Mouse (Mus musculus) embryo, embryonic 11.5 days (tissue): ENCODE data around the gene Gm3376.
"Not testable (repeated sequence)": the region's sequence is repeated elsewhere in the genome, so short reads cannot be mapped to it uniquely, and the experiment has no call there.

ENCODE experiments used
- DNase-seq: peaks from one replicate; pipeline ENCODE4 v3.0.0-alpha.2; 2012; ENCODE audit warnings: low read depth, low spot score

Gm3376 gene

GRCm38 (mm10) chrY:3771373-3771772 is at the start of gene Gm3376:
Gene Gm3376, plus strand, starts transcription at chrY:3771673.
- not testable (repeated sequence) for DNase-seq
